Mouse (Mus musculus) intestine, postnatal 0 days (tissue): ENCODE results near the gene Cask. TPM values are rescaled to one million over a fixed set of nuclear protein-coding genes. Genes with fewer than 3 reads are reported as not detected.
"Not testable (repeated sequence)": the region's sequence is repeated elsewhere in the genome, so short reads cannot be mapped to it uniquely, and the experiment has no call there.

Experiments
- ATAC-seq: fragments of 200-750 bp; cut with Nextera tagmentation; 2 replicates; pipeline ENCODE4 v1.8.0; 2017; ENCODE audit warnings: mild to moderate bottlenecking, moderate TSS enrichment, moderate library complexity
- H3K27ac ChIP-seq: fragments of 300-500 bp; sonication (generic); 2 replicates; pipeline ENCODE4 v1.5.1; 2014; ENCODE audit warnings: mild to moderate bottlenecking, low read depth, low read length, moderate library complexity
- H3K27me3 ChIP-seq: fragments of 300-500 bp; sonication (generic); replicated peaks from 2 replicates; pipeline ENCODE4 v1.6.1; 2014; ENCODE audit warnings: low read length, mixed read lengths; ENCODE audit not compliant: control insufficient read depth, insufficient read depth
- H3K36me3 ChIP-seq: fragments of 300-500 bp; sonication (generic); 2 replicates; pipeline ENCODE4 v1.6.1; 2014; ENCODE audit warnings: mild to moderate bottlenecking, moderate library complexity; ENCODE audit not compliant: control insufficient read depth, insufficient read depth
- H3K4me1 ChIP-seq: fragments of 300-500 bp; sonication (generic); replicated peaks from 2 replicates; pipeline ENCODE4 v1.6.1; 2014; ENCODE audit warnings: antibody characterized with exemption, low read length, mixed read lengths; ENCODE audit not compliant: control insufficient read depth, insufficient read depth
- H3K4me2 ChIP-seq: fragments of 300-500 bp; sonication (generic); replicated peaks from 2 replicates; pipeline ENCODE4 v1.6.1; 2014; ENCODE audit warnings: low read depth, mild to moderate bottlenecking, moderate library complexity
- H3K4me3 ChIP-seq: fragments of 300-500 bp; sonication (generic); 2 replicates; pipeline ENCODE4 v1.5.1; 2014; ENCODE audit warnings: low read depth, low read length
- H3K9ac ChIP-seq: fragments of 300-500 bp; sonication (generic); 2 replicates; pipeline ENCODE4 v1.6.1; 2014; ENCODE audit warnings: mild to moderate bottlenecking, low read depth, low read length
- H3K9me3 ChIP-seq: fragments of 300-500 bp; sonication (generic); 2 replicates; pipeline ENCODE4 v1.6.1; 2016; ENCODE audit warnings: mixed run types; ENCODE audit not compliant: control insufficient read depth
- CTCF ChIP-seq: sonication (generic); IDR thresholded peaks from 2 replicates; pipeline ENCODE4 v1.5.1; 2016; ENCODE audit warnings: low read depth, mild to moderate bottlenecking, control low read depth, antibody characterized with exemption, moderate library complexity
- WGBS: fragments of 180-500 bp; shearing (Covaris S2); extraction: QIAGEN DNeasy Blood & Tissue Kit; methylation state at CpG from one replicate; pipeline ENCODE4 v1.1.7; 2014; 5-methylcytosine and 5-hydroxymethylcytosine counted together
- polyA plus RNA-seq: library from polyadenylated mRNA; unstranded; fragments of >200 nt; fragmentation: Nextera tagmentation; extraction: Ambion mirVana; gene quantifications from 2 replicates; pipeline ENCODE4 v1.2.1, GENCODE M21; 2015

The Cask gene
- polyA plus RNA-seq, 1 experiment from 2014 or later: 9.0 TPM

- no peak overlapping the region for H3K4me3 ChIP-seq
- WGBS: 100% methylated on average over 1 of the region's 1 CpGs
- no peak for TF ChIP-seq CTCF
- H3K4me2 ChIP-seq: no peak overlapping the region
- no peaks in the 10 kb centered on the region for H3K4me1 ChIP-seq
- H3K9ac ChIP-seq: no peak overlapping the region
- ATAC-seq: no peak
- H3K27ac ChIP-seq: no peak overlapping the region
- H3K36me3 ChIP-seq: no peaks in the 10 kb centered on the region
- H3K9me3 ChIP-seq: no peaks in the 10 kb centered on the region
- no peaks in the 10 kb centered on the region for H3K27me3 ChIP-seq
Measured at GRCm38 (mm10) chrX:13765672-13766071, 85.5 kb downstream of the Cask start.

- 73% methylated on average over 1 of the region's 1 CpGs for WGBS
- Histone ChIP-seq H3K4me1 (no peaks in the 10 kb centered on the region), H3K36me3 (no peaks in the 10 kb centered on the region), H3K9me3 (no peaks in the 10 kb centered on the region), H3K4me3 (no peak overlapping the region), H3K27ac (no peak overlapping the region), H3K9ac (no peak overlapping the region), H3K27me3 (no peaks in the 10 kb centered on the region), H3K4me2 (no peak overlapping the region)
- no peak for TF ChIP-seq CTCF
- ATAC-seq: no peak
Measured at GRCm38 (mm10) chrX:13765024-13765423, 86.1 kb downstream of the Cask start.

GRCm38 (mm10) chrX:13757279-13758005 is 93.7 kb downstream of the Cask start:
- H3K4me3 ChIP-seq: no peak overlapping the region
- H3K4me2 ChIP-seq: no peak overlapping the region
- 45% methylated on average over 3 of the region's 3 CpGs for WGBS
- no peaks in the 10 kb centered on the region for H3K36me3 ChIP-seq
- no peak overlapping the region for H3K27ac ChIP-seq
- H3K27me3 ChIP-seq: no peaks in the 10 kb centered on the region
- H3K9ac ChIP-seq: no peak overlapping the region
- no peak for ATAC-seq
- peak; percentile 60 for TF ChIP-seq CTCF
- no peaks in the 10 kb centered on the region for H3K9me3 ChIP-seq
- H3K4me1 ChIP-seq: no peaks in the 10 kb centered on the region

- H3K9me3 ChIP-seq: no peaks in the 10 kb centered on the region
- no peak overlapping the region for H3K4me2 ChIP-seq
- H3K4me3 ChIP-seq: no peak overlapping the region
- H3K9ac ChIP-seq: no peak overlapping the region
- WGBS: 59% methylated on average over 2 of the region's 2 CpGs
- ATAC-seq: no peak
- H3K27ac ChIP-seq: no peak overlapping the region
- H3K36me3 ChIP-seq: no peaks in the 10 kb centered on the region
- no peaks in the 10 kb centered on the region for H3K27me3 ChIP-seq
- no peak for TF ChIP-seq CTCF
- no peaks in the 10 kb centered on the region for H3K4me1 ChIP-seq
Measured at GRCm38 (mm10) chrX:13741110-13741509, 110.1 kb downstream of the Cask start.

GRCm38 (mm10) chrX:13730785-13731184 is 120.4 kb downstream of the Cask start:
- H3K27ac ChIP-seq, H3K9ac ChIP-seq, H3K9me3 ChIP-seq, H3K4me1 ChIP-seq, H3K27me3 ChIP-seq, H3K4me3 ChIP-seq, H3K36me3 ChIP-seq, H3K4me2 ChIP-seq, ATAC-seq: not testable (repeated sequence)

GRCm38 (mm10) chrX:13729835-13730480 is 121.2 kb downstream of the Cask start:
- H3K36me3 ChIP-seq: no peaks in the 10 kb centered on the region
- no peak overlapping the region for H3K4me3 ChIP-seq
- no peak for ATAC-seq
- 47% methylated on average over 1 of the region's 1 CpGs for WGBS
- no peak overlapping the region for H3K27ac ChIP-seq
- no peaks in the 10 kb centered on the region for H3K27me3 ChIP-seq
- H3K4me1 ChIP-seq: no peaks in the 10 kb centered on the region
- TF ChIP-seq CTCF: peak; percentile 47
- H3K9me3 ChIP-seq: no peaks in the 10 kb centered on the region
- no peak overlapping the region for H3K9ac ChIP-seq
- H3K4me2 ChIP-seq: no peak overlapping the region
